Mouse (Mus musculus) lung, embryonic 15.5 days (tissue): ENCODE measurements at regions not wholly inside any gene's neighbourhood (a gene's known extent, or its start where the extent isn't known, plus 50 kb on each side); places are given as distances from the start of the nearest gene placed in this dataset.
A peak's percentile ranks its signal among the peaks of the same experiment; 100 is the strongest.

Experiments used
- ATAC-seq: fragments of 200-750 bp; cut with Nextera tagmentation; 2 replicates; pipeline ENCODE4 v1.8.0; 2017; ENCODE audit warnings: moderate number of reproducible peaks, borderline replicate concordance; ENCODE audit not compliant: low FRiP score, low TSS enrichment; ENCODE audit errors: extremely low read depth
- H3K27ac ChIP-seq: fragments of 300-500 bp; sonication (generic); 2 replicates; pipeline ENCODE4 v1.5.1; 2015; ENCODE audit warnings: moderate library complexity, mild to moderate bottlenecking, inconsistent platforms
- H3K27me3 ChIP-seq: fragments of 300-500 bp; sonication (generic); 2 replicates; pipeline ENCODE4 v1.6.1; 2015; ENCODE audit warnings: inconsistent platforms
- H3K36me3 ChIP-seq: fragments of 300-500 bp; sonication (generic); 2 replicates; pipeline ENCODE4 v1.6.1; 2015; ENCODE audit warnings: inconsistent platforms
- H3K4me1 ChIP-seq: fragments of 300-500 bp; sonication (generic); 2 replicates; pipeline ENCODE4 v1.6.1; 2015; ENCODE audit warnings: inconsistent platforms
- H3K4me2 ChIP-seq: fragments of 300-500 bp; sonication (generic); 2 replicates; pipeline ENCODE4 v1.6.1; 2015; ENCODE audit warnings: inconsistent platforms, mild to moderate bottlenecking, moderate library complexity
- H3K4me3 ChIP-seq: fragments of 300-500 bp; sonication (generic); 2 replicates; pipeline ENCODE4 v1.5.1; 2015; ENCODE audit warnings: mild to moderate bottlenecking, inconsistent platforms
- H3K9ac ChIP-seq: fragments of 300-500 bp; sonication (generic); 2 replicates; pipeline ENCODE4 v1.6.1; 2015; ENCODE audit warnings: inconsistent platforms
- H3K9me3 ChIP-seq: fragments of 300-500 bp; sonication (generic); 2 replicates; pipeline ENCODE4 v1.6.1; 2016; ENCODE audit warnings: inconsistent platforms
- WGBS: fragments of 180-500 bp; shearing (Covaris S2); methylation state at CpG from one replicate; pipeline ENCODE4 v1.1.7; 2015; 5-methylcytosine and 5-hydroxymethylcytosine counted together

DNA sequence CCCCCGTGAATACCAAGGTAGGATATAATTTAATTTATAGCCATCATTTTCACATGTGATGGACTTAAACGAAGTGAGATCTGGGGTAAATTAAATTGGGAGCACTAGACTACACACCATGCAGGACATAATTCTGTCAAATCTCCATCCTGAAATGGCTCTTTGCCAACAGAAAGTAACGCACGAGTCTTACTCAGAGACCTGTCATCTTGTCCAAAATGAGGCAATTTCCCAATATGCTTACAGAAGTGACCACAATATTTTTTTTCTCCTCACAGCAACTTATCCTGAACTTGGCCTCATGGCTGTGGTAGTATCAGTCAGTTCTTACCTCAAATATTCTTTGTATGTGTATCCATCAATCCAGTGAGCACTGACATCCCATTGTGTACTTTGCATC is 955.2 kb downstream of the Gsdmc2 start:
- no peaks in the 10 kb centered on the region for H3K9me3 ChIP-seq
- no peak for ATAC-seq
- H3K4me1 ChIP-seq, result no peaks in the 10 kb centered on the region
- no peak overlapping the region for H3K9ac ChIP-seq
- H3K36me3 ChIP-seq, result no peaks in the 10 kb centered on the region
- H3K4me3 ChIP-seq, result no peak overlapping the region
- 74% methylated on average over 4 of the region's 4 CpGs for WGBS
- H3K27me3 ChIP-seq, result no peaks in the 10 kb centered on the region
- H3K27ac ChIP-seq, result no peak overlapping the region
- no peak overlapping the region for H3K4me2 ChIP-seq

GRCm38 (mm10) chr15:62885331-62885730 is 959.6 kb downstream of the Gsdmc2 start:
- H3K27me3 ChIP-seq, result no peaks in the 10 kb centered on the region
- 71% methylated on average over 4 of the region's 4 CpGs for WGBS
- H3K4me2 ChIP-seq, result no peak overlapping the region
- H3K9ac ChIP-seq, result no peak overlapping the region
- no peak overlapping the region for H3K27ac ChIP-seq
- ATAC-seq, result no peak
- H3K36me3 ChIP-seq, result no peaks in the 10 kb centered on the region
- H3K4me1 ChIP-seq, result no peaks in the 10 kb centered on the region
- no peak overlapping the region for H3K4me3 ChIP-seq
- no peaks in the 10 kb centered on the region for H3K9me3 ChIP-seq

- Histone ChIP-seq H3K4me3 (no peak overlapping the region), H3K9ac (no peak overlapping the region), H3K36me3 (no peaks in the 10 kb centered on the region), H3K27me3 (no peaks in the 10 kb centered on the region), H3K4me1 (no peaks in the 10 kb centered on the region), H3K4me2 (no peak overlapping the region), H3K27ac (no peak overlapping the region), H3K9me3 (no peaks in the 10 kb centered on the region)
- ATAC-seq, result no peak
- WGBS, result 56% methylated on average over 1 of the region's 1 CpGs
Observed at GRCm38 (mm10) chr15:62871082-62871766, 973.8 kb downstream of the Gsdmc2 start.

DNA sequence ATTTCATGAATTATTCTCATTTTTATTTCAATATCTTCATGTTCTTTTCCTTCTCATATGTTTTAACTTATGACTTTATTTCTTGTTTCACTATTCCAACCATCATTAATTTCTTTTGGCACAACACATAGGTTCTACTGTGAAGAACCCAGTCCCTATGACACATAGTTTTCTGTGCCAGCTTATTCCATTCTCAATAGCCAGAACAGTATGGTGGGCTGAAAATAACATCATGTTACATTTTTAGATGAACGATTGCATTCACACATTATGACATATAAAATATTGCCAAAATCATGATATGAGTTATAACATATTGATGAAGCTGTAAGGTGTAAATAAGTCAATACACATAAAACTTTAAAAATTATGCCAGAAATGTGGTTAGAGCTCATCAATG is 982.4 kb downstream of the Gsdmc2 start:
- Histone ChIP-seq H3K36me3 (no peaks in the 10 kb centered on the region), H3K27ac (no peak overlapping the region), H3K9ac (no peak overlapping the region), H3K4me3 (no peak overlapping the region), H3K4me2 (no peak overlapping the region), H3K27me3 (no peaks in the 10 kb centered on the region), H3K4me1 (no peaks in the 10 kb centered on the region), H3K9me3 (no peaks in the 10 kb centered on the region)
- ATAC-seq, result no peak
- 79% methylated on average over 1 of the region's 1 CpGs for WGBS

DNA sequence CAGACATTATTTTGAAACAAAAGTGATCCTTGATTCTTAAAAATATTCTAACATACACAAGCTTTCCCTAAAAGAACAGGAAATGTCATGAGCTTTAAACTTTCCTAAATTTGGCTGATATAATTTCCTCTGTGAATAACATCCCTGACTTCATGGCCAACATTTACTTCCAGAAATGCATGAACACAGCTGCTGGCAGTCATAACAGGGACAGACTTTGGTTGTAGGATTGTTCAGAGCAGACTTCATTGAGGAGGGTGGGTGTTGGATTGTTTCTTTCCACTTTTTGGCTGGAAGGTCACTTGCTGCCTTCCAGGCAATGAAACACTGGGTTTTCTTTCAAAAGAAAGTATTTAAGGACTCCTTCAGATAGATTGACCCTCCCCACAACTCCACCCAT is 983.6 kb downstream of the Gsdmc2 start:
- no peak overlapping the region for H3K27ac ChIP-seq
- H3K4me1 ChIP-seq, result no peaks in the 10 kb centered on the region
- no peaks in the 10 kb centered on the region for H3K9me3 ChIP-seq
- no peak overlapping the region for H3K4me3 ChIP-seq
- H3K4me2 ChIP-seq, result no peak overlapping the region
- no peaks in the 10 kb centered on the region for H3K36me3 ChIP-seq
- no peak overlapping the region for H3K9ac ChIP-seq
- no peaks in the 10 kb centered on the region for H3K27me3 ChIP-seq
- ATAC-seq, result no peak

- Histone ChIP-seq H3K9me3 (no peaks in the 10 kb centered on the region), H3K27me3 (no peaks in the 10 kb centered on the region), H3K27ac (no peak overlapping the region), H3K4me3 (no peak overlapping the region), H3K4me2 (no peak overlapping the region), H3K9ac (no peak overlapping the region), H3K36me3 (no peaks in the 10 kb centered on the region), H3K4me1 (peaks cover 4% of the 10 kb centered on the region; the same call in 1 of the 2 replicates)
- peak; percentile 23; the same call in 1 of the 2 replicates for ATAC-seq
Observed at GRCm38 (mm10) chr15:62849326-62849725, 995.7 kb downstream of the Gsdmc2 start.

- no peak for ATAC-seq
- Histone ChIP-seq H3K36me3 (no peaks in the 10 kb centered on the region), H3K4me1 (peaks cover 4% of the 10 kb centered on the region; the same call in 1 of the 2 replicates), H3K9ac (no peak overlapping the region), H3K27me3 (no peaks in the 10 kb centered on the region), H3K4me3 (no peak overlapping the region), H3K4me2 (no peak overlapping the region), H3K9me3 (no peaks in the 10 kb centered on the region), H3K27ac (no peak overlapping the region)
- WGBS, result 73% methylated on average over 3 of the region's 3 CpGs
Observed at GRCm38 (mm10) chr15:62845884-62846283, 999.1 kb downstream of the Gsdmc2 start.

GRCm38 (mm10) chr15:62825586-62825985 is 1019.4 kb downstream of the Gsdmc2 start:
- Histone ChIP-seq H3K4me3 (no peak overlapping the region), H3K36me3 (no peaks in the 10 kb centered on the region), H3K4me2 (no peak overlapping the region), H3K9me3 (no peaks in the 10 kb centered on the region), H3K9ac (no peak overlapping the region), H3K27ac (no peak overlapping the region), H3K27me3 (no peaks in the 10 kb centered on the region), H3K4me1 (no peaks in the 10 kb centered on the region)
- ATAC-seq, result no peak

DNA sequence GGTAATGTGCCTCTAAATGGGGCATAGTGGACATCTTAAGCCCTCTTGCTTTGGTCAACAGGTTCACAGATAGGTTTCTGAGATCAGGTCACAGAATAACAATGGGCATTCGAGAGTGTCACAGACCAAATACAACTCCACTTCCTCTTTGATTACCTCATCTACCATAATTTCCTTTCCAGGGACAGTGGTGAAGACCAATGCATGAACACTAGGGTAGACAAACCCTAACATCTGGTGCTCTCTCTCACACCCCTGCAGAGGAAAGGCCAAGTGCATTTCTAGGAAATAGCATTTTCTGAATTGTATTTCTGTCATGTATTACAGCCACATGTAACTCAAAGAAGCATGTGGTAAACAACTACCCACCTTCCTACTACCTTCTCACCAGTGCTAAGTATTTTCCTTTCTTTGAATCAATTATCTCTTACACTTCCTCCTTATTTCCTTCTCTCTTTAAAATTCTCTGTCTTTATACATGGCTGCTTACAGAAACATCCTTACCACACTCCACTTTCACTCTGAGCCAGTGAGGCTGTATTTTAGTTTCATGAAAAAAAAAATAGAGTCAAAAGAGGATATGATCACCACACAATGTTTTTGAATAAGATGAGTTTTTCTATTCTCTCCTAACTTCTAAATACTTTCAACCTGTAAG is 1021.0 kb downstream of the Gsdmc2 start:
- no peak overlapping the region for H3K4me3 ChIP-seq
- no peak for ATAC-seq
- H3K27me3 ChIP-seq, result no peaks in the 10 kb centered on the region
- H3K36me3 ChIP-seq, result no peaks in the 10 kb centered on the region
- no peak overlapping the region for H3K9ac ChIP-seq
- WGBS, result 64% methylated on average over 1 of the region's 1 CpGs
- no peak overlapping the region for H3K4me2 ChIP-seq
- no peak overlapping the region for H3K27ac ChIP-seq
- H3K9me3 ChIP-seq, result no peaks in the 10 kb centered on the region
- no peaks in the 10 kb centered on the region for H3K4me1 ChIP-seq

- no peak overlapping the region for H3K9ac ChIP-seq
- no peaks in the 10 kb centered on the region for H3K36me3 ChIP-seq
- H3K9me3 ChIP-seq, result no peaks in the 10 kb centered on the region
- ATAC-seq, result no peak
- H3K4me2 ChIP-seq, result no peak overlapping the region
- H3K27me3 ChIP-seq, result no peaks in the 10 kb centered on the region
- H3K4me1 ChIP-seq, result no peaks in the 10 kb centered on the region
- H3K27ac ChIP-seq, result no peak overlapping the region
- no peak overlapping the region for H3K4me3 ChIP-seq
Observed at GRCm38 (mm10) chr15:62822305-62822704, 1022.7 kb downstream of the Gsdmc2 start.

DNA sequence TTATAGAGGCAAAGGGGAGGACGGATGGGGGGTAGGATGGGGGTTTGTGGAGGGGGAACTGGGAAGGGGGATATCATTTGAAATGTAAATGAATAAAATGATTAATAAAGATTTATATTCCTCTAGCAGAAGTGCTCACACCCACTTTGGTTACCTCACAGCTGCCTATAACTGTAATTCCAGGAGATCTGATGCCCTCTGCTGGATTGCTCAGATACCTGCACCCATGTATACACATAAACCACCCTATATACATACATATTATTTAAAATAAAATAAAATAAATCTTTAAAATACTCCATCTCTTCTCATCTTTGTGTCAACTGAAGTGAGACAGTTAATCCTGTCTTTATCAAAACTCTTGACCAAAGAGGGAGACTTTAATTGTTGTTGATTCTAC is 1031.9 kb downstream of the Gsdmc2 start:
- Histone ChIP-seq H3K9me3 (no peaks in the 10 kb centered on the region), H3K36me3 (no peaks in the 10 kb centered on the region), H3K9ac (no peak overlapping the region), H3K4me3 (no peak overlapping the region), H3K4me2 (no peak overlapping the region), H3K27ac (no peak overlapping the region), H3K27me3 (no peaks in the 10 kb centered on the region), H3K4me1 (no peaks in the 10 kb centered on the region)
- ATAC-seq, result no peak
- 90% methylated on average over 1 of the region's 1 CpGs for WGBS

DNA sequence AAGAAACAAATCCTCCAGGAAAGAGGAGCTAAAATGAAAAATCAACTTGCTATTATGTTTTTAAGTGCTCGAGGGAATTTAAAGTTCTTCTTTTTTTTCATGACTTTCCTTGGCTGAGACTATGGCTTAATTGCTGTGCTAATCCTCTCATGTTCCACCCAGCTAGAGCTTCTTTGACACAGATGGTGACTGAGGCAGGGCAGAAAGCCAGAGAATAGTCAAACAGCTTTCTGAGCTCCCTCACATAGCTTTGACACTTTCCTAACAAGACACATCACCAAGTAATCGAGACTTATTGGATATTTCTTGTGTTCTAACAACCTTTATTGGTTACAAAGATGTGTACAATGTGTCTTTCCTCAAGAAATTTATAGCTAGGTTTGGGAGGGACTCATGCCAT is 1033.0 kb downstream of the Gsdmc2 start:
- no peak overlapping the region for H3K27ac ChIP-seq
- no peaks in the 10 kb centered on the region for H3K4me1 ChIP-seq
- H3K4me3 ChIP-seq, result no peak overlapping the region
- no peak overlapping the region for H3K4me2 ChIP-seq
- H3K27me3 ChIP-seq, result no peaks in the 10 kb centered on the region
- no peaks in the 10 kb centered on the region for H3K36me3 ChIP-seq
- no peaks in the 10 kb centered on the region for H3K9me3 ChIP-seq
- WGBS, result 48% methylated on average over 2 of the region's 2 CpGs
- ATAC-seq, result no peak
- no peak overlapping the region for H3K9ac ChIP-seq

DNA sequence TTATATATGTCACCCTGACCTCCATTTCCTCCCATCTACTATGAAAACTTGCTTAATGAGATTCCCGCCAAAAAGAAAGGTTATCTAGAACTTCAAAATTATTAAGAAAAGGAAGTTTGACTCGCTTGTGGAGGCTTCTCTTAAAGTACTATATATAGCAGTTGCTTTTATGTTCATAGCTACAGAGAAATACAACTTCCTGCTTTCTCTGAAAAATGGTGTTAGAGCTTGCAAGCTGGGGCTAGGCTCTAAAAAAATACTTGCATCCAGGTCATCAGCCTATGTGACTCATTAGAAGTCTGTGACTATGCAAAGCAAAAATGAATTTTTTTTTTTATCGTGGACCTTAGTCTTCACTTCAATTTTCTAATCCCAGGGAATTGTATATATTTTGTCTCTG is 1035.7 kb downstream of the Gsdmc2 start:
- H3K27me3 ChIP-seq, result no peaks in the 10 kb centered on the region
- H3K36me3 ChIP-seq, result no peaks in the 10 kb centered on the region
- no peak overlapping the region for H3K4me3 ChIP-seq
- ATAC-seq, result no peak
- no peak overlapping the region for H3K9ac ChIP-seq
- H3K27ac ChIP-seq, result no peak overlapping the region
- no peaks in the 10 kb centered on the region for H3K9me3 ChIP-seq
- WGBS, result 68% methylated on average over 3 of the region's 3 CpGs
- H3K4me1 ChIP-seq, result no peaks in the 10 kb centered on the region
- no peak overlapping the region for H3K4me2 ChIP-seq
